Mouse (Mus musculus) lung, postnatal 10 days (tissue): ENCODE measurements at regions not wholly inside any gene's neighbourhood (a gene's known extent, or its start where the extent isn't known, plus 50 kb on each side); places are given as distances from the start of the nearest gene placed in this dataset.
"Not testable (repeated sequence)": the region's sequence is repeated elsewhere in the genome, so short reads cannot be mapped to it uniquely, and the experiment has no call there.

Experiments used
- DNase-seq: peaks from one replicate; pipeline ENCODE4 v3.0.0; 2021

DNA sequence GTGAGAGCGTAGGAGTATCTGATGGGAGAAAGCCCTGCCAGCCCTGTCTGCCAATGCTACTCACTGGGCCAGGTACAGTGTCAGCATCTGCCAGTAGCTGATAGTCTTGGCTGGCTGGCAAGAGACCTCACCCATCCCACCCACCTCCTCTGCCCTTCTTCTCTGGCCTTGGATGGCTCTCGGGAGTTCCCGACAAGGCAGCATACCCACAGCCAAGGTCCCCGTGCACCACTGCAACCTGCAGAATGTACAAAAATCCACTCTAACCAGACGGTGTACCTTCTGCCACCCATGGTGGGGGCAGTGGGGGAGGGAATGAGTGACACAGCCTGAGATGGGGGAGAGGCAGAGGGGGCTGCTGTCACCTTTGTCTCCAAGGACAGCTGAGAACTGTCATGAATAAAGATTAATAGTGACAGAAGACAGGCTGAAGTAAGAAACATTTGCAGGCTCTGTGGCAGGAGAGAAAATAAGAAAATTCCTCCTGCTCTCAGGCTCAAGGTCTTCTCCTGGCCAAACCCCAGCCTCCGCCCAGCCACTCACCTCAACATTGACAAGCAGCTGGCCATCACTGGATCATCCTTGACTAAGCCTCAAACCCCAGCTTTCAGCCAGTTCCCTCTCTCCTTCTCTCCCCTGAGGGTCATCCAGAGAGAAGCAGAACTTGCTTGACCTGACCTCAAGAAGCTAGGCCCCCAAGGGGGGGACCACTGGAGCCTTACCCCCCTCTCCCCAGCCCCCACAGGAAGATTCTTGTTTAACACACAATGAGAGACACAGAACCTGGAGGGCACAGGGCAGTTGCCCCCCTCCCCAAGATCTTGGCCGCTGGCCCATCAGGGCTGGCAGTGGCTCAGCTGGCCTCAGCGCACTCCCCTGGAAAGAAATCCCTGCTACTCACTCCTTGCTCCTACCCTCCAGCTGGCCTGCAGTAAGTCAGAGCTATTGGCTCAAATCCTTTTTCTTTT is 73.7 kb downstream of the Cpn2 start:
- DNase-seq, result peak; percentile 78

DNA sequence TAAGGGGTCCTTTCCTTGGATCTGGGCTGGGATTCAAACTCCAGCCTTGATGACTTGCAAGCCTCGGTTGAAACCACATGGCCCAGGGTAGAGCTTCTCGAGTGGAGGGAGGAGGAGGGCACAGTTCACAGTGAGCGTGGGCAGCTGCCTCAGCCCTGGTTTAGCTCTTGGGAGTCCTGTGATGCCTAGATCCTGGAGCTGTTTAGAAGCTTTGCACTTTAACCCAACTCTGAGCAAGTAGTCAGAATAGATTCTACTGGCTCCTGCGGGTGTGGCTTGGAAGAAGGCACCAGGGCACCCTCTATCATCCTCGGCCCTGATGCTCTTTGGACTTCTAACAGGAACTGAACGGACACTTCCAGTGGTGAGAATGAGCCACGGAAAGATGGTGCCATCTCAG is 72.5 kb downstream of the Cpn2 start:
- no peak for DNase-seq

- not testable (repeated sequence) for DNase-seq
Measured at GRCm38 (mm10) chr16:30195859-30196258, 71.4 kb downstream of the Cpn2 start.

DNA sequence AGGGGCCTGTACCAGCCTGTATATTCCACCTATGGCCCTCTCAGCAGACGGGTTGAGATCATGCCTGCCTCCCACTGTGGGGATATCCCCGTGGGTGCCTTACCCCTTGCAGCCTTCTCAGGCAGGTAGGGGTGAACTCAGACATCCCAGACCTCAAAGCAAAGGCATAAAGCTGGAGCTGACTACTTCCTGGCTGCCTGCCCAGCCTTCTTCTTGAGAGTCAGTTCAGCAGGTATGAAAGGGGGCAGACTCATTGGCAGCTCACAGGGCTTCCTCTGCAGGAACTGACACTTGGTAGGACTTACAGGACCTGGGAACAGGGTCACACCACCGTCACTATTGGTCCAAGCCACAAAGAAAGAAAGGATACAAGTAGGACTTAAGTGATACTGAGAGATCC is 69.9 kb downstream of the Cpn2 start:
- peak; percentile 32 for DNase-seq

DNA sequence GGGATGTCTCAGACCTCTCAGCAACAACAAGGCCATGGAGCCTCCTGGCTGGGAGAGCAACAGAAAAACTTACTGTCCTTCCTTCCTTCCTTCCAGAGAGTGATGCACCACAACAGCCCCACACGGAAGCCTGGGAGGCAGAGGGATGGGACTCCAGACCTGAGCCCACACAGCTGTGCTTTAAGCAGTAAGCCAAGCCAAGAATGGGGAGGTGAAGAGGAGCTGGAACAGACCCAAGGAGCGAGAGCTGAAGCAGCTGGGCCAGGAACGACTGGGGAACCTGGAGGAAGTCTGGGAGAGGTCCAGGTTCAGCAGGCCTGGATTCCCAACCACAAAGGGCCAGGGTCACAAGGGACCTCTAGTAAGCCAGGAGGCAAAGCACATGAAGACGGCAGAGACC is 67.5 kb downstream of the Cpn2 start:
- peak; percentile 50 for DNase-seq

DNA sequence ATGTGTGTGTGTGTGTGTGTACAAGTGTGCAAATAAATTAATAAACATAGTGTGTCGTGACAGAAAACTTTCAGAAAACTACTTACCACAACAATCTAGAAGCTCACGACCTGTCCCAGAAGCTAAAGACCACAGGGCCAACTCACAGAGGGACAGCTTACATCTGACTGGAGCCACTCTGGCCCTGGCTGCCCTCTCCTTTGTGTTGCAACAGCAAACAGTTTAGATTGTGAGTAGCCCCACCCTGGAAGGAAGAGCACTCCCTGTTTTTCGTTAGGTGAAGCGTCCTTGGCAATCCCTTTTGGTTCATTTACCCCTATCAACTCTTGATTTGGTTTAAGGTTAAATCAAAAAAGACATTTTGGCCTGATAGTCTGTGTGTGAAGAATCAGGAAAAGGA is 63.2 kb downstream of the Cpn2 start:
- DNase-seq, result peak; percentile 63

- no peak for DNase-seq
Measured at GRCm38 (mm10) chr16:30205314-30205815, 61.9 kb downstream of the Cpn2 start.

DNA sequence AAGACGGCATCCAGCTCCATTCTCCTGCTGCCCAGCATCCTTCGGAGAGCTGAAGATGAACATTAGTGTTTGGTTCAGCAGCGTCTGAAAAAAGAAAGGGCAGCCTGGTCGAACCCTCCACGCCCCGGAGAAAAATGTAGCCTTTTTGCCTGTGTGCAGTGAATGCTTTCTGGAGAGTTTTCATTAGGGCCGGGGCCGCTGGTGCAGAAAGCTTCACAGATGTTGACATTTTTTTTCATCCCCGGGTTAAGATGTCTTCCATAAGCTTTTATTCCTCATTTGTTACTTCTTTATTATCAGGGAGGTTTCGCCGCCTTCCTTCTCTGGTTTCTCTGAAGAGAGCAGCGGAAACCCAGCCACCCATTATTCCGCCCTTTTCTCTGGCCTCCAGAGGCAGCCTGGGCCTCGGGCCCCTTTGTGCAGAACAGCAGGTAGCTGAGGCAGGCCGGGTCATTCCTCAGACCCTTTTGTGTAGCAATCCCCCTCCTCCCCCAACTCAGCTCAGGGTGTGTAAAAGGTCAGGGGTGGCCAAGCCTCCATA is 61.4 kb downstream of the Cpn2 start:
- no peak for DNase-seq
